Mouse (Mus musculus) cerebellum, adult 11-12 months (tissue): ENCODE measurements around the gene Rufy2.

Experiments used
- DNase-seq: peaks from one replicate; pipeline ENCODE4 v3.0.0; 2022

The Rufy2 gene

GRCm38 (mm10) chr10:62980039-62980954 is at the start of gene Rufy2:
Gene Rufy2, plus strand, starts transcription at chr10:62980223.
- peak; percentile 95 for DNase-seq

- DNase-seq, result no peak
Observed at GRCm38 (mm10) chr10:62932381-62932780, 47.6 kb upstream of the Rufy2 start.

GRCm38 (mm10) chr10:62944975-62945580 is 34.9 kb upstream of the Rufy2 start:
- DNase-seq, result no peak

GRCm38 (mm10) chr10:62946738-62947471 is 33.1 kb upstream of the Rufy2 start, which contains the start of gene Dna2:
Gene Dna2, plus strand, starts transcription at chr10:62947026.
- DNase-seq, result peak; percentile 79

GRCm38 (mm10) chr10:62948551-62948950 is 31.5 kb upstream of the Rufy2 start:
- no peak for DNase-seq

GRCm38 (mm10) chr10:62963956-62964355 is 16.1 kb upstream of the Rufy2 start:
- DNase-seq, result peak; percentile 77

- DNase-seq, result no peak
Observed at GRCm38 (mm10) chr10:62965796-62966195, 14.2 kb upstream of the Rufy2 start.

- DNase-seq, result peak; percentile 44
Observed at GRCm38 (mm10) chr10:62966291-62966690, 13.7 kb upstream of the Rufy2 start.

- DNase-seq, result peak; percentile 46
Observed at GRCm38 (mm10) chr10:62971821-62972220, 8.2 kb upstream of the Rufy2 start.

- no peak for DNase-seq
Observed at GRCm38 (mm10) chr10:62979667-62980038, 370 bp upstream of the Rufy2 start.

- no peak for DNase-seq
Observed at GRCm38 (mm10) chr10:62984072-62984471, 4.0 kb downstream of the Rufy2 start.

GRCm38 (mm10) chr10:62984495-62984894 is 4.5 kb downstream of the Rufy2 start:
- DNase-seq, result peak; percentile 40

- no peak for DNase-seq
Observed at GRCm38 (mm10) chr10:62987341-62987740, 7.3 kb downstream of the Rufy2 start.

- DNase-seq, result no peak
Observed at GRCm38 (mm10) chr10:62990636-62991035, 10.6 kb downstream of the Rufy2 start.

GRCm38 (mm10) chr10:62993991-62994390 is 14.0 kb downstream of the Rufy2 start:
- no peak for DNase-seq

- no peak for DNase-seq
Observed at GRCm38 (mm10) chr10:63000584-63000983, 20.6 kb downstream of the Rufy2 start.

GRCm38 (mm10) chr10:63003252-63003651 is 23.2 kb downstream of the Rufy2 start:
- no peak for DNase-seq

GRCm38 (mm10) chr10:63004556-63004955 is 24.5 kb downstream of the Rufy2 start:
- DNase-seq, result no peak

GRCm38 (mm10) chr10:63008193-63008592 is 28.2 kb downstream of the Rufy2 start:
- no peak for DNase-seq

- no peak for DNase-seq
Observed at GRCm38 (mm10) chr10:63010268-63010667, 30.2 kb downstream of the Rufy2 start.

- peak; percentile 30 for DNase-seq
Observed at GRCm38 (mm10) chr10:63011556-63011955, 31.5 kb downstream of the Rufy2 start.

- DNase-seq, result no peak
Observed at GRCm38 (mm10) chr10:63013476-63013875, 33.5 kb downstream of the Rufy2 start.

GRCm38 (mm10) chr10:63014168-63014567 is 34.1 kb downstream of the Rufy2 start:
- no peak for DNase-seq
